Mouse (Mus musculus): Measurements from ENCODE around the gene Fam129b. TPM values are rescaled to one million over a fixed set of nuclear protein-coding genes. Genes with fewer than 3 reads are reported as not detected.

Gene Fam129b
- total RNA-seq, 2 experiments from 2014 or later, result 22.6 to 23.7 TPM

DNA sequence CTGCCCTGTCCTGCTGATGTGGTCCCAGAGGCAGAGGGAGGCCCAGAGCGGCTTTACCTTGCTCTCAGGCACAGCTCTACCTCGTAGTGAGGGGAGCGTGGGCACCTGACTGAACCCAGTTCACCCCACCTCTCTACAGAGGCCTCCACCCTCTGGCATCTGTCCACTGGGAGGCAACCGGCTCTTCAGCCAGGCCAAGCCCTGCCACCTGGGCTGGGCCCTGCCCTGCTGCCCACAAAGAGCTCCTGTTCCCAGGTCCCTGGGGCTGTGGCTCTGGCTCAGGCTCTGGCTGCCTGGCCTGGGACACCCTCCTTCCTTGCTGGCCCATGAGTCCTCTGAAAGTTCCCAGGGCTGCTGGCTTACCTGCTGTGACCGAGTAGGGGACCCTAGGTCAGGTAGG is 38.4 kb downstream of the Fam129b start:
- no peak for DNase-seq (ENCODE audit: low spot score in 2 of 2)
- intact Hi-C loops (cut with DNase I), result no loop called here

DNA sequence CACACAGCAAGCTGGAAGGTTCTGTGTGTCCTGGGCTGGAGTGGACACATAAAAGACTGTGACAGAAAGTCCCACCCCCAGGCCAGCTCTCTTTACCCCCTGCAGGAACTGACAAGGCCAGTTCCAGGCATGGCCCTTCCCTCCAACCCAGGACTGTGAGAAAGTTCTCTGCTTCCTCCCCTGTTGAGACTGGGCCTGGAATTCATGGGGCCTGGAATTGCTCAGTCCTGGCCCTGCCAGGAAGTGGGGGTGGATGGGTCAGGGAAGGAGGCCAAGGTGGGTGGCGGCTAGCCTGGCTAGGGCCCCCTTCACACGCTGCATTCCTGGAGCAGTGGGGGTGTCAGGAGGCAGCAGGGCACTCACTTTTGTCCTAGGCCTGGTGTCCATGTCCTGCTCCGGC is 39.0 kb downstream of the Fam129b start:
- no peak for DNase-seq (ENCODE audit: low spot score in 2 of 2)
- intact Hi-C loops (cut with DNase I), result no loop called here

DNA sequence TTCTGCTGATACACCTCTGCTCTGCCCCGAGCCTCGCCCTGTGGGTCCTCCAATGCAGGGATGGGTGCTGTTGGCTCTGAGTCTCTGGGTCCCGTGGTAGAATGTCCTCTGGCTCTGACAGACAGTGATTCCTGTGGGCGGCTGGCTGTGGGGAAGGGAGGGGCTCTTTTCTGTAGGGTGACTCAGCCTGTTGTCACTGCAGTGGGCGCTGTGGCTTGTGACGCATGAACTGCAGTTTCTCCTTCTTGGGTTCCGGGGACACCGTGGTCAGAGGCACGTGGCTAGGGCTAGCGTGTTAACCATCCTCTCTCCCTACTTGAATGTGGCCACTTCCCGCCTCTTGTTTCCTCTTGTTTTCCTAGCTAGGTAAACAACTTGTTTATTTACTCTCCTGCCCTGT is 41.6 kb downstream of the Fam129b start:
- DNase-seq (ENCODE audit: low spot score in 2 of 2), result peak; percentile 78 to 82
- intact Hi-C loops (cut with DNase I), result no loop called here

DNA sequence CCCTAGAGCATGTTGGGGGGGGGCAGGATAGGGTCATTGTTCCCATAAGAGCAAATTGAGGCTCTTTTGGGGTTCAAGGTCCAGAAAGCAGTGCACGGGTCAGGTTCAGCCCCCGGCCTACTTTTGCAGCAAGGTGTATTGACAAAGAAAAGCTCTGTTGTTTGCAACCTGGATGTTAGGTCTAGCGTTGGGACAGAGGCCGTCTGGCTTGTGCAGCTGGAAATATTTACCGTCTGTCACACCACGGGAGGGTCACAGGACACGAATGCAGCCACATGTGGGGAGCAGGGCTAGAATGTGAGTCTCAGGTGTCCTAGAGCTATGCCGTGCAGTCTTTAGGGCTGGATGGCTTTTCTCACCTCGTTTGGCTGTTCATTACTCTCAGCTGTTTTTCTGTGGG is 42.5 kb downstream of the Fam129b start:
- intact Hi-C loops (cut with DNase I), result no loop called here
- no peak for DNase-seq (ENCODE audit: low spot score in 2 of 2)

DNA sequence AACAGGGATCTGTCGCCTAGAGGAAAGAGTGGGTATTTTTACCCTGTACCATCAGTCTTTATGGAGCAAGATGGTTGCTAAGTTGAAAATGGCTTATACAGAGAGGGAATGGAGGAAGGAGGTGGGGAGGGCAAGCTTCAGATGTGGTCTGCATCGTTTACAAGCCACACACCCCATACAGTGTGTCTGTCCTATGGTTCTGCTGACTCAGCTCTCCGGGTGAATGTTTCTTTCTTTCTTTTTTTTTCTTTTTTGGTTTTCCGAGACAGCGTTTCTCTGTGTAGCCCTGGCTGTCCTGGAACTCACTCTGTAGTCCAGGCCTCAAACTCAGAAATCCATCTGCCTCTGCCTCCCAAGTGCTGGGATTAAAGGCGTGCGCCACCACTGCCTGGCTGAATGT is 45.3 kb downstream of the Fam129b start:
- intact Hi-C loops (cut with DNase I), result loop anchor here (10.0 kb wide), 1 partner anchor 136 kb away; the partner anchor contains the start of gene Cfap157
- DNase-seq (ENCODE audit: low spot score in 2 of 2), result no peak

DNA sequence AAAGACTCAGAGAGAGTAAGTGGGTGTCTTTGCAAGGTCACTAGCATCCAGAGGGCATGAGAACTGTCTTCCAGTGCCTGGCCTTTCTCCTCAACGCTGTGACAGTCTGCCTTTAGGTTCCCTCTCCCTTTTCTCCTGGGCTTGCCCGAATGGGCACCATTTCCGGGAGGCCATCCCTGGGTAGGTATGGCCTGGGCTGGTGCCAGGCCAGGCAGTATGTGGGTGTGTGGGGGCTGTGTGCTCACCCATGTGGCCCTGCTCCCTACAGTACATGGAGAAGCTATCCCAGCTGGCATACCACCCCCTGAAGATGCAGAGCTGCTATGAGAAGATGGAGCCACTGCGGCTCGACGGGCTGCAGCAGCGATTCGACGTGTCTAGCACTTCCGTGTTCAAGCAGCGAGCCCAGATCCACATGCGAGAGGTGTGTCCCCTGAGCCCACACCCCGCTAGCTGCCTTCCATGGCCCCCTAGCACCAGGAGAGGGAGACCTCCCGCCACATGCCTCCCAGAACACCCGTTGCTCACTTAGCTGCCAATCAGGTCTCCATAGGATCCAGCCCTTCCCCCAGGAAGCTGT is 46.0 kb downstream of the Fam129b start:
- intact Hi-C loops (cut with DNase I), result loop anchor here (10.0 kb wide), 1 partner anchor 137 kb away; the partner anchor contains the start of gene Cfap157
- no peak for DNase-seq (ENCODE audit: low spot score in 2 of 2)

DNA sequence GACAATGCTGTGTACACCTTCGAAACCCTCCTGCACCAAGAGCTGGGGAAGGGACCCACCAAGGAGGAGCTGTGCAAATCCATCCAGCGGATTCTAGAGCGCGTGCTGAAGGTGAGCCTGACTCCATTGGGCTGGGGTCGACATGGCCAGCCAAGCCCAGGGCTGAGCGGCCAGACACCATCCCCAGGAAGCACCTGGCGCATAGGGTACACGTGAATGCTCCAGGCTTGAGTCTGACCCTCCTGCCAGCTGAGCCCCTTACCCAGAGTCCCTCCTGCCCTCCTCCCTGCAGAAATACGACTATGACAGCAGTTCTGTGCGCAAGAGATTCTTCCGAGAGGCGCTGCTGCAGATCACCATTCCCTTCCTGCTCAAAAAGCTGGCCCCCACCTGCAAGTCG is 46.6 kb downstream of the Fam129b start:
- intact Hi-C loops (cut with DNase I), result loop anchor here (10.0 kb wide), 1 partner anchor 138 kb away; the partner anchor contains the start of gene Cfap157
- DNase-seq (ENCODE audit: low spot score in 2 of 2), result no peak

DNA sequence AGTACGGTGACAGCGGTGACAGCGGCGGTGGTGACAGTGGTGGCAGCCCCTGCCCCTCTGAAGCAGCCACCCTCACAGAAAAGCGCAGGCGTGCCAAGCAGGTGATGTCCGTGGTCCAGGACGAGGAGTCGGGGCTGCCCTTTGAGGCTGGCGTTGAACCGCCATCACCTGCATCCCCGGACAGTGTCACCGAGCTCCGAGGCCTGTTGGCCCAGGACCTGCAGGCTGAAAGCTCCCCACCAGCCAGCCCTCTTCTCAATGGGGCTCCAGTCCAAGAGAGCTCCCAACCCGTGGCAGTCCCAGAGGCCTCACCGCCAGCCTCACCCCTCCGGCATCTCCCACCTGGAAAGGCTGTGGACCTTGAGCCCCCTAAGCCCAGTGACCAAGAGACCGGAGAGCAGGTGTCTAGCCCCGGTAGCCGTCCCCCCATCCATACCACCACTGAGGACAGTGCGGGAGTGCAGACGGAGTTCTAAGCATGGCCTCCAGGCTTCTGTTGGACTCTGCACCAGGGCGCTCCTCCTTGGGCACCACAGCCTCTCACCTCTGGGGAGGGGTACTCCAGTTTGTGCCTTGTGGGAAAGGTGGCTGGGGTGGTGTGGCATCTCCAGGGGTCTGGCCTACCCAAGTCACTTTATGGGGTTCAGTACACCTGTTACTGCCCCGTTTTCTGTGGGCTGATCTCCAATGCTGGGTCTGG is 47.8 kb downstream of the Fam129b start:
- intact Hi-C loops (cut with DNase I), result loop anchor here (10.0 kb wide), 1 partner anchor 139 kb away; the partner anchor contains the start of gene Cfap157
- no peak for DNase-seq (ENCODE audit: low spot score in 2 of 2)

DNA sequence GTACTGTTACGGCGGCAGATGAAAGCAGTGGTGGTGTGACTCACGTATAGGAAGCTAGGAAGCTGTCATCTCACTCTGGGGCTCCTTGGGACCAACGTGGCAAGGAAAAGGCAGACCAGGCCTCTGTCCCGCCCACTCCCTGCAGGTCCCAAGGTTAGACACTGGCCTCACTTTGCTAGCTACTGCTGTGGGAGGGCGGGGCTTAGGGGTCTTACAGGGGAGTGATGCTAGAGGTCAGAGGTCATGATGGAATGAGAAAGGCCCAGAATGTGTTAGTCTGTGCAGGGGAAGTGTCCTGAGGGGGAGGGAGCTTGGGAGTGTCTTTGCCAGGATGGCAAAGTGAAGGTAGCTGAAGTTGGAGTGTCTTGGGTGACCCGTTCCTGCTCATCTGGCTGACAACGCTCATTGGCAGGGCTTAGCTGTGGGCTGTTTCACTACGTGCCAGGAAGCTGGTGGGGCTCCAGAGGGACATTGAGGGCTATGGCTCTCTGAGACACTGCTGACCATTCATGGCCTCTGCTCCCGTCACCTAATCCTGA is 48.5 kb downstream of the Fam129b start:
- no peak for DNase-seq (ENCODE audit: low spot score in 2 of 2)
- intact Hi-C loops (cut with DNase I), result loop anchor here (10.0 kb wide), 1 partner anchor 140 kb away; the partner anchor contains the start of gene Cfap157

DNA sequence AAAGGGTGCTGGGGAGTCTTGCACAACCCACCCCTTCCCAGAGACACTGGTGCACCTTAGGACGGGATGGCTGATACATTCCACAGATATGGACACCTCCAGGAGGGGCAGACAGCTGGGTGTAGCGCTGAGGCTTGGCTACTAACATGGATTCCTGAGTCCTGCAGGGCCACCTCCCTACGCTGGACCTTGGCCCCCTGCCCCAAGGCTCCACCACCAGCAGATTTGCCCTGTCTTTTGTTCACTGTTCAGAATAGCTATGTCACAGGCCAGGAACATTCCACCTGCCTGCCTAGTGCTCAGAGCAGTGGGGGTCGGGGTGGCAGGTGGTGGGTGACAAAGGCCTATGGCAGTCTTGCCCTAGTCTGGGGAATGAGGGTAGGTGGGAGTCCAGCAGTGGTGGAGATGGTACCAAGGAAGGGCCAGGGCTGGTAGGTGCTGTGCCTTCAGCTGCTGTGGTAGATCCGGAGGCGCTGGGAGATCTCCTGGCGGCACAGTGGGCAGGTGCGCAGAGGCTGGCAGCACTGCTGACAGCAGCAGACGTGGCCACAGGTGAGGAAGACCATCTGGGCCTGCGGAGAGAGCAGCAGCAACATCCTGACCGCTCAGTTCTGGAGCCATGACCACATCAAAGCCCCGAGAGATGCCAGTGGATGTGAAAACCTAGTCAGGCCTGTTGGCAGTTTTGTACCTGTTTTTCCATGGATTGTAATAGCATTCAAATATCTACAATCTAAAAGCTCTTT is 50.6 kb downstream of the Fam129b start:
- no peak for DNase-seq (ENCODE audit: low spot score in 2 of 2)
- intact Hi-C loops (cut with DNase I), result loop anchor here (10.0 kb wide), 1 partner anchor 142 kb away; the partner anchor contains the start of gene Cfap157

DNA sequence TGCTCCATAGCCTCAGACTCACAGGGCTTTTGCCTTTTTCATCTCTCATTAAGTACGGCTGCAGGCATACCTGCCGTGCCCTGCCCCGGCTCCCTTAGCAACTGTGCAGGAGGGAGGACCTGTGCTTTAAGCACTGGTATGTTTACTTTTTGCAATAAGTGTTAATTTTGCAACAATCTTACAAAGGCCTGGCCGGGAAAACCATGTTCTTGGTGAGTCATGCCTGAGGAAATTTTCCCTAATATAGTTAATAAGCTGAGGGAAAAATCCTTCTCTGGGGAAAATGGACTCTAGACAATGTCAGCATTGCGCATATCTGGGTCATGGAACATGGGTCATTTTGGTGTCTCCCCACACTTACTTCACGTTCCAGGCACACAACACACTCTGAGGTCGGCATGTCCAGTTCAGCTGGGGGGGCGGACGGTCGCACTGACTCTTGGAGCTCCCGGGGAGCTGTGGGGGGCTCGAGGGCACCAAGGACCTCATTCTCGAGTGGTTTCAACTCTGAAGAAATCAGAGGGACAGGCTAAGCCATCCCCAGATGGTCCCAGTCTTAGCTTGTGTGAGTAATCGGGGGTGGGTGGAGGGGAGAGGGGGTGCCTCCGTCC is 51.8 kb downstream of the Fam129b start:
- intact Hi-C loops (cut with DNase I), result loop anchor here (2.0 to 10.0 kb wide), 2 partner anchors 63 to 143 kb away; partner anchors contain the start of gene Cfap157

DNA sequence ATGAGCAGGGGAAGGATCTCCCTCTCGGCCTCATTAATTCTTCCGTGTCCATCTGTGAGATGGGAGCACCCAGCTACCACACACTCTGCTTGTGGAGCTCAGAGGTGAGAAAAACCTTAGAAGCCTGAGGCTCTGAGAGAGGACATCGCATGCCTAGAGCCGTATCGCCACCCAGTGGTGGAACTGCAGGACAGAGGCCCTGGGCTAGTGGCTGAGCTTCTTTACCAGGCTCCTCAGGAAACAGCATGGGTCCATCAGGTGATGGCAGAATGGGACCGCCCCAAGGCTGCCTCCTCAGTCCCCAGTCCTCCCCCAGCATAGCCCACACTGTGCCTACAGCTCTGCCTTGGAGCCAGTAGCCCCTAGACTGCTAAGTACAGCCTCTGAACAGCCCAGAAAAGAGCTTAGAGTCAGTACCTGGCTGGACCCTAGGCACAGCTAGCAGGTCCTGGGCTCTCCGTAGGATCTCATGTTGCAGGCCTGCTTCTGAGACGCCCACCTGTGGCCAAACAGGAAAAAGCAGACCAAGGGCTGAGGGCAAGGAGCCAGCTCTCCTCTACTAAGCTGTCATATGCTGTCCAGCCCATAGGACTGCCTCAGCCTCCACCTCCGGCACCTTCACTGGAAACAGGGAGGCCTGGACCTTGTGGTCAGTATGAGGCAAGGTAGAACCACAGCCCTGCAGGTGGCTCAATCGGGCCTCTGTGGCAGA is 52.5 kb downstream of the Fam129b start:
- intact Hi-C loops (cut with DNase I), result loop anchor here (2.0 to 10.0 kb wide), 2 partner anchors 64 to 144 kb away; partner anchors contain the start of gene Cfap157
- peak; percentile 74 to 76 for DNase-seq (ENCODE audit: low spot score in 2 of 2)

More for the DNA sequence above, 51.8 kb downstream of the Fam129b start:
- DNase-seq (ENCODE audit: low spot score in 2 of 2), result no peak

DNA sequence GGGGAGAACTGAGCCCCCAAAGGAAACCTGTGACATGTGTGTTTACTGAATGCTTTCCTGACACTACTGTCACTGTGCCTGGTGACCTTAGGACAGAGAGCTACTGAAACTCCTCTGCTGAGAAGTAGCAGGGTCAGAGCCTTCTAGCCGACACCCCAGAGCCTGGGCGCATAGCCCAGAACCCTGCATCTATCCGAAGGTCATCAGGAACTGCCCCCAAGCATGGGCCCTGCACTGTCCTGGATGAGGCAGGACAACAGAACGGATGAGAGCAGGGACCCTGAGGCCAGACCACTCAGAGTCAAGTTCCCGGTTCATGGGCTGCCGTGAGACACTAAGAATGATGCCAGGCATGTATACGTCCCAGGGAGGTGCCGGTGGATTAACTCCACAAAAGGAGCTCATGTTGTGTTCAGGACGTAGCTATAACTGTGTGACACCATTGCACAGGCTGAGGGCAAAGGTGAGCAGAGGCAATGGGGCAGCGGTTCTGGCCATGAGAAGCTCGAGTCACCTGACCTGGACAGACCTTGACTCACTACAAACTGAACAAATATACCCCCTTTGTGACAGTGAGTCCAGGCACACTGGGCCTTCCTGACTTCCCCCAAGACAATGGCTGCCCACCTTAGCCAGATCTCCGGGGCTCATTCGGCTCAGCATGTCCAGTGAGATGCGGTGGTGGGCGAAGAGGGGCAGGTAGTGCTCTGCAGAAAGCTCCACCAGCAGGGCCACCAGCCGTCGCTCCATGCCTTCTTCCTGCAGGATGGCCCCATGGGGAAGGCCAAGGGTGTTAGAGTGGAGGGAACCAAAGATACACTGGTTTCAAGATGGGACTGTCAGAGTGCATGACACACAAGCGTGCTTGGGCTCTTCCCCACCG is 53.3 kb downstream of the Fam129b start:
- DNase-seq (ENCODE audit: low spot score in 2 of 2), result no peak
- intact Hi-C loops (cut with DNase I), result loop anchor here (2.0 to 10.0 kb wide), 2 partner anchors 64 to 144 kb away; partner anchors contain the start of gene Cfap157

DNA sequence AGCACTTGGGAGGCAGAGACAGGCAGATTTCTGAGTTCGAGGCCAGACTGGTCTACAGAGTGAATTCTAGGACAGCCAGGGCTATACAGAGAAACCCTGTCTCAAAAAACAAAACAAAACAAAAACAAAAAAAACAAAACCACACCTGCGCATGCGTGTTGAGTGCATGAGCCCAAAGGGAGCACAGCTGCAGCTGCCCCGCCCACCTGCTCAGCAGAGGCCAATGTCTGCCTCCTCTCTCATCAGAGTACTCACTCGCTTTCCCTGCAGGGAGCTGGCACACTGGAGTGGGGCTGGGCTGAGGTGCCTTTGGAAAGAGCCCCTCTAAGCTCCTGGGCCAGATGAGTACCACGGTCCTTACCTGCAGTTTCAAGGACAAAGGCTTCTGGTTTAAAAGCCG is 55.8 kb downstream of the Fam129b start:
- intact Hi-C loops (cut with DNase I), result no loop called here
- DNase-seq (ENCODE audit: low spot score in 2 of 2), result no peak

DNA sequence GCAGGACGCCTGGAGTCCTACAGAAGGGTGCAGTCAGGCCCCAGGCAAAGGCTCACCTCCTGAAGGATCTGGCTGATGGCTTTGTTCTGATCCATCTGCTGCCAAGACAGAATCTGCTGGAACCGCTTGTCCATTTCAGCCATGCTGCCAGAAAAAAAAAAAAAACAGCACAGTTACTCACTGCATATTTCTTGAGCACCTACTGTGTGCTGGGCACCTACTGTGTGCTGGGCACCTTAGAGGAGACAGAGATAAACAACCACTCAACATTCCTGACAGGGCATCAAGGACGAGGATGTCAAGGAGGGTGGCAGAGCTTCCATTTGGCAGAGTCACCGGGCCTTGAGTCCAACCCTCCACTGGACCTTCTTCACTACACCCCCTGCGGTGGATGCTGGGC is 62.8 kb downstream of the Fam129b start:
- intact Hi-C loops (cut with DNase I), result no loop called here
- DNase-seq (ENCODE audit: low spot score in 2 of 2), result no peak

DNA sequence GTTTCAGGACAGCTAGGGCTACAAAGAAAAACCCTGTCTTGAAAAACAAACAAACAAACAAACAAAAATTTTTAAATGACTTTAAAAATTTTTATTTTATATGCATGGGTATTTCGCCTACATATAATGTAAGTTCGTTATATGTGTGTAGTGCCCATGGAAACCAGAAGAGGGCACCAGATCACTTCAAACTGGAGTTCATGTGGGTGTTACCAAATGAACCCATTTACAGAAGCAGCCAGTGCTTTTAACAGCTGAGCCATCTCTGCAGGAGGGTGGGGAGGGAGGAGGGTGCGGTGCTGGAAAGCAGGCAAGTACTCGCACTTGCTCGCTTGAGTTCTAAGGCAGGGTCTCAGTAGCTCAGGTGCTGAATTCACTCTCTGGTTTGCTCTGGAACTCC is 63.5 kb downstream of the Fam129b start:
- intact Hi-C loops (cut with DNase I), result no loop called here
- no peak for DNase-seq (ENCODE audit: low spot score in 2 of 2)

DNA sequence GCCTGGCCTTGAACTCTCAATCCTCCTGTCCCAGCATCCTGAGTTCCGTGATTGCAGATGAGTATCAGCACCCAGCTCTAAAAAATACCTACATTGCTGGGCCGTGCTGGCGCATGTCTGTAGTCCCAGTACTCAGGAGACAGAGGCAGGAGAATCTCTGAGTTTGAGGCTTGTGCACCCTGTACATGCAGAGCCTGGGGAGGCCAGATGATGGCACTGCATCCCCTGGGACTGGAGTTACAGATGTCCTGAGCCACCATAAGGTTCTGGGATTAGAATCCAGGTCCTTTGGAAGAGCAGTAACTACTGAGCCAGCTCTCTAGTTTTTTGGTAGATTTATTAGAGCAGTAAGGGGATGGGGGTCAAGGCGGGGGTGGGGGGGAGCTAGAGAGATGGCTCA is 64.6 kb downstream of the Fam129b start:
- intact Hi-C loops (cut with DNase I), result no loop called here
- DNase-seq (ENCODE audit: low spot score in 2 of 2), result no peak

DNA sequence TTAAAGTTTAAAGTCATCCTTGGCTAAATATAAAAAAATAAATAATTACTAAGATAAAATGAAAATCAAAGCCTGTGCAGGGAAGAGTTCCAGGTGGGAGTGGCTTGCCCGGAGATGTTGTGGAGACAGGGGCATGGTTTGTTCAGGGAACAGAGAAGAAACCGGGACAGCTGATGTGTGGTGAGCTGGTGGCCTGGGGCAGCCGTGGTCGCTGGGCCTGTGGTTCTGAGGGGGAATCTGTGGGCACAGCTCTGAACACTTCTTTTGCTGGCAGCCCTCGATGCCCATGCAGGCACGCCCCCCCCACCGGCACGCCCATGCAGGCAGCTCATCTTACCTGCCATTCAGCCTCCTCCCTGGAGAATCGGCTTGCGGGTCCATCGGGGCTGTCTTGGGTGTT is 71.5 kb downstream of the Fam129b start:
- intact Hi-C loops (cut with DNase I), result no loop called here
- no peak for DNase-seq (ENCODE audit: low spot score in 2 of 2)

Measured in left cerebral cortex, postnatal 36 days (tissue).